Mouse (Mus musculus): ENCODE measurements around the gene Pitpnc1. TPM values are rescaled to one million over a fixed set of nuclear protein-coding genes. Genes with fewer than 3 reads are reported as not detected.

Pitpnc1 gene
- total RNA-seq, 2 experiments from 2014 or later, result 89.2 TPM

DNA sequence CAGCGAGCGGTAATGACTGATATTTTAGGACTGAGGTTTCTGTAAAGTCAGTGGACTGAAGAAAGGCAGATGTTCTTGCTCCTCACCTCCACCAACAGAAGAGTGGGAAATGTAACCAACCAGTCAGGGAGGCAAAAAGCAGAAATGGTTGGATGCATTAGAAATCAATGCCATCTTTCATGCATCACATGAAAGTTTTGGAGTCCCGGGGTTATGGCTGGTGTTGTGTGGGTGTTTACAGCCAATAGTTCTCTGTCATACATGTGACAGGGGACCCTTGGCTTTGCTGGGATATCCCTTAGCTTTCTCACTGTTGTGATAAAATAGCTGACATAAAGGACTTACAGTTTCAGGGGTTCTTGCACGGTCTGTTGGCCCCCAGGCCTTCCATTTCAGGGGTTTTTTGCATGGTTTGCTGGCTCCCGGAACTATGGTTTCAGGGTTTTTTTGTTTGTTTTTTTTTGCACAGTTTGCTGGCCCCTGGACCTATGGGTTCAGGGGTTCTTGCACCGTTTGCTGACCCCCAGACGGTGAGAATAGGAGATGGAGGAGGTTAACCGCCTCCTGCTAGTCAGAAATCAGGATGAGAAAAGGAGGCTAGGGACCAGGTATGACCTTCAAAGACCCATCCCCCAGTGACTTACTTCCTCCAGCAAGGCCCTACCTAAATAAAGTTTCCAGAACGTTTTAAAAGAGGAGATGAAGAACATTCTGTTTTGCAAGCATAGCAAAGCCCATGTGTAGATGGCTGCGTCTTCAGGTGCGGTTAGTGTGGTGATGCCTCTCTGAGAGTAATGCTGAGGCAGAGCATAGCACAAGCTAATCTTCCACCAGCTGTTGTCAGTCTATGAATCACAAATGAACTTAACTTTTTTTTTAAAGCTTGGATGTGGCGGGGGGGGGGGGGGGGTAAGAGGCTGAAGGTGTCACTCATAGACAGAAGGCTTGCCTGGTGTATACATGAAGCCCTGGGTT lies 27.1 kb downstream of the Pitpnc1 start:
- DNase-seq, result no peak

DNA sequence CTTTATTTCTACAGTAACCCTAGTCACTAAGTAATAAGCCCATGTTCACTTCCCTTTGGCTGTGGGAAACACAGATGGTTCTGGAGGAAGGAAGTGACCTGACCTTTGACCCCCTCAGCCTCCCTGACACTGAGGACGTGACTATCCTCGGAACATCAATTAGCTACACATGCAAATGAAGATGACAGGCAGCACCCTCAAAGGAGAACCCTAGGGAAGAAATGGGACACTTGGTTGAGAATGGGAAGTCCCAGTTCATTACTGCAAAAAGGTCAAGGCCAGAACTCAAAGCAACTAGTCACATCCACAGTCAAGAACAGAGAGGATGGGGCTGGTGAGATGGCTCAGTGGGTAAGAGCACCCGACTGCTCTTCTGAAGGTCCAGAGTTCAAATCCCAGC lies 29.4 kb downstream of the Pitpnc1 start:
- DNase-seq, result no peak

DNA sequence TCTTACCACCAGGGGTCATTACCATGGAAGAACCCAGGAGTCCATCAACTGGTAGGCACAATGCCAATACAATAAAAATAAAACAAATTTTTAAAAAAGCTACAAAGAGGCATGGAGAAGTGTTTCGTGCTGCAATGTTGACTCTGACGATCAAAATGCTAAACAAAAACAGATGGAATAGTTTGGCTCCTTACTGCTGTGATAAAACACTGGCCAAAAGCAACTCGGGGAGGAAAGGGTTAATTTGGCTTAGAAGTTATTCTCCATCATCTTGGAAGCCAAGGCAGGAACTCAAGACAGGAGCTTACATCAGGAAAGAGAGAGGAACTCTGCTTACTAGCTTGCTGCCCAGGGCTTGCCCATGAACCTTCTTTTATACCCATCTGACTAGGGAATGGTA lies 32.4 kb downstream of the Pitpnc1 start:
- no peak for DNase-seq

DNA sequence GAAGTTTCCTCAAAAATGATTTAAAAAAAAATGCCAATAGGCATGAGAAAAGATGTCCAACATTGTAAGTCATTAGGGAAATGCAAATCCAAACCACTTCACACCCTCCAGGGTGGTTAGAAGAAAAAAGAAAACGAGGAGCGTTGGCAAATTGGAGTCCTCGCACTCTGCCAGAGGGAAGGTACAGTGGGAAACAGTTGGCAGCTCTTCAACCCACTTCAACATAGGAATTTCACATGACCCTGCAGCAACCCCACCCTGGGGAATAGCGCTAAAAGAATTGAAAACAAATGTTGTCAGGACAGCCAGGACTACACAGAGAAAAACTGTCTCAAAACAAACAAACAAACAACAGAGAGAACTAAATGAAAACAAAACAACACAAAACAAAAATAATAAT lies 32.8 kb downstream of the Pitpnc1 start:
- no peak for DNase-seq

DNA sequence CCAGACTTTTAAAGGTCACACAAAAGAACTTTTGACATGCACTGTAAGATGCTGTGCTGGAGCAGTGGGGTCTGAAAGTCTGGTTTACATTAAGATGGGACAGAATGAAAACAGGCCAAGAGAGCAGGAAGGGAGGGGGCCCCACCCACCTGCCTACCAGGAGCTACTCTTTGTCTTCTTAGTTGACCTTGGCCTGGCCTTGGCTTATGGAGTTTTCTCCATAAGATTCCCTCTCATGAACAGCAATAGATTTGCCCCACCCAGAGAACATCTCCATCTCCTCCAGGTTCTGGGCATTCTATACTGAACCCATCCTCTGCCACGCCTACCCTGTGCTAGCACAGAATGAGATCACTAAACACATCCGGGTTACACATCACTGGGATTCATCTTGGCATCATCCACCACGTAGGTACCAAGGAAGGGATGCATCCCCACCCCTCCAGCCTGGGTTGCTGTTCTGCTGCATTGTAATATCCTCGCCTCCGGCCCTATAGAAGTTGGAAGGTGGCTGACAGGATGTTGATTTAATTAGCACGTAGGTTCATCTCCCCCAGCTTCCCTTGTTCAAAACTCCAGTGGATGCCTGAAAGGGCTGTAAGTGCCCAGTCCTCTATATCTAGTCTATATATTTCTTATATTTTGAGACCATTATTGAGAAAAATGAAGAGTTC lies 34.6 kb downstream of the Pitpnc1 start:
- no peak for DNase-seq

DNA sequence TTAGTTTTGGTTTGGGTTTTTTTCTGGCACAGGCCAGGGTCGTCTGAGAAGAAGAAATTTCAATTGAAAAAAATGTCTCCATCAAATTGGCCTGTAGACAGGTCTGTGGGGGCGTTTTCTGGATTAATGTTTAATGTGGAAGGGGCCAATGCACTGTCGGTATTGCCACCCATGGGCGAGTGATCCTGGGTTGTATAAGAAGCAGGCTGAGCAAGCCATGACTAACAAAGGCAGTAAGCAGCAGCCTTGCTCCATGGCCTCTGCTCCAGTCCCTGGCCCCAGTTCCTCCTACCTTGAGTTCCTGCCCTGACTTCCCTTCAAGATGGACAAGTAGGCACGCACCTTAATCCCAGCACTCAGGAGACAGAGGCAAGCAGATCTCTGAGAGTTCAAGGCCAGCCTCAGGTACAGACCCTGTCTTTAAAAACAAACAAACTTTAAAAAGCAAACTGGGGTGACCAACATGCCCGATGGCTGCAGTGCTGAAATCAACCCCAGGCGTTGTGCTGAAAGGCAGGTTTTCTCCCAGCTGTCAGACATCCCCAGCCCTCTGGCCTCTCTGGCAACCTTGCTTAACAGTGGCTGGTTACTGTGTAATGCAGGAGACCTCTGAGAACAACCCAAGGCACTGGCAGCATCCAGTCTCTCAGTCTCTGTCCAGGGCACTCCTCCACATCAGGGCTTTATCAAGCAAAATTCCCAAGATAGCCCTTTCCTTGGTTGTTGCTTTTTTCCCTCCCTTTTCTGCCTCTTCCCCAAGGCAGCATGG lies 39.1 kb downstream of the Pitpnc1 start:
- no peak for DNase-seq

DNA sequence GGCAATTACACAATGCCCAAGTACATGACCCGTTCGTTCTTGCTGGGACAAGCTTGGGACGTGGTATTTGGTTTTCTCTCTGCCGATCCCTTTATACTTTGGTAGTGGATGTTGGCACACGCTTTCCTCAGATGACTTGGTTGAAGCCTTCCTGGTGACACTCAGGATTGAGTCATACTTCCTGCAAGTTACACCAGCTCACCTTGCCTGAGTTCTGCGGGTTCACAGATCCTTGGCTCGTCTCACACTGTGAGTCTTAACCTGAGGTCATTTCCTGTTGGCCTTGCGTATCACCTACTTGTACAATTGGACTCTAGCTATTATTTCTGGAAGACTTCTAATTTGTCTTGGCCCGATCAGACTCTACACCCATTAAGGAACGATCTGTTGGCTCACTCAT lies 42.5 kb downstream of the Pitpnc1 start:
- DNase-seq, result no peak

DNA sequence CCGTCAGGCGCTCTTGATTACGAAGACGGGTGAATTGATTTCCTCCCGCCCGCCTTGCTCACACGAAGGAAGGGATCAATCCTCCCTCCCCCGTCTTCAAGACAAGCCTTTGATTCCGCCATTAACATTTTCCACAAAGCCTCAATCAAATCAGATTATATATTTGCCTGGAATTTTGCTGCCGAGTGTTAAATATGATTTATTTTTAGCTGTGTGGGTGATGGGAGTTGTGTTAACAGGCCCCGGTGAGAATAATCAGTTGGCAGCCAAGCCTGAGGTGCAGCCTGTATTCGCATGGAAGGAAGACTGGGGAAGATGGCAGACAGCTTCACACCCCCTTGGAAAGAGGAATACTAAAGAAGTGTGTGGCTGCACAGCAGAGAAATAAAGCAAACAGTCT lies 46.3 kb downstream of the Pitpnc1 start:
- DNase-seq, result no peak

DNA sequence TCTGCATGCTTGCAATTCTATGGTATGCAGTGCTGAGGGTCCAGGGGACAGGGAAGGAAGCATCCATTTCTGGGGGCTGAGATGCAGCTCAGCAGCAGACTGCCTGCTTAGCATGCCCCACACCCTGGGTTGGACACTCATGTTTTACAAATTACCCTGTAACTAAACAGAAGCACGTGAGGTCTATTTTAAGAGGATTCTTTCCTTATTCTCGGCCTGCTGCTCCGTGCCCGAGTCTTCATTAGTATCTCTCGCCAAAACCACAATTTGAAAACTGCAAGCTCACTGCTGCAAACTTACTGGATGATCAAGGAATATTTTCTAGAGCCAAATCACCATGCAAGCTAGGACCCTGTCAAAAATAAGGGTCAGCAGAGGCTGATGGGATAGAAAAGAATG lies 48.1 kb downstream of the Pitpnc1 start:
- no peak for DNase-seq

DNA sequence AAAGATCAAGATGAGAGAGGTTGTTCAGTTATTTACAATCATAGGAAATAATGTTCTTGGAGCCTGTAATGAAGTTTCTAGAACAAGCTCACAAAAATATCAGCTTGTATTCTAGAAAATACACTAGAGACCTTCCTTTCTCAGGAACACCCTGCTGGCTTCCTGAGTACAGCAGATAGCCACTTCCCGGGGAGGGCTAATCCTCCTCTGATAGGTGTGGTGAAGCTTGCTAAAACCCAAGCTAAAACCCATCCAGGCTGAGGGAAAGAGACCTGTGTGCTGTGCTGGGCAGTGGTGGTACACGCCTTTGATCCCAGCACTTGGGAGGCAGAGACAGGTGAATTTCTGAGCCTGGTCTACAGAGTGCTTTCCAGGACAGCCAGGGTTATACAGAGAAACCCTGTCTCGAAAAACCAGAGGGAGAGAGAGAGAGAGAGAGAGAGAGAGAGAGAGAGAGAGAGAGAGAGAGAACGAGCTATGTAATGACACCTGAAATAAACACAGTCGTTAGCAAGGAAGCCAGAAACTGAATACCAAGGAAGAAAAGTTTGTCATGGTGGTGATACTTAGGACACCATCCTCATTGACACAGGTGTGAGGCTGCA lies 48.6 kb downstream of the Pitpnc1 start:
- DNase-seq, result no peak

DNA sequence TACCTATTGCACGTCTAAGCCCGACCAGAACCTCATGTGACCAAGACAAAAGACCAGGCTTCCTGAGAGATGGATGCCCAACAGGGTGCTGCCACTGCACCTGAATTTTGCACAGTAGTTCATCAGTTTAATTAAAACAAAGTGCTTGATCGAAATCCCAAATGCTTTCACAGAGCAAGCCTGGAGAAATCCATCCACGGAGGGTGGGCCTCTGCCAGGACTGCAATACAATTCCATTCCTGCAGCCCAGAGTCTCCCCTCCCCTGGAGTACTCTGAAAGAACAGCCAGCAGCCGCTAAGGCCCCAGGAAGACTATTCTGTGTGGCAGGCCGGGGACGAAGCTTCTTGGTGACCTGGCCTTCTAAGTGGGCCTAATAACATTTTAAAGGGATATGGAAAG lies 50.6 kb downstream of the Pitpnc1 start:
- no peak for DNase-seq

DNA sequence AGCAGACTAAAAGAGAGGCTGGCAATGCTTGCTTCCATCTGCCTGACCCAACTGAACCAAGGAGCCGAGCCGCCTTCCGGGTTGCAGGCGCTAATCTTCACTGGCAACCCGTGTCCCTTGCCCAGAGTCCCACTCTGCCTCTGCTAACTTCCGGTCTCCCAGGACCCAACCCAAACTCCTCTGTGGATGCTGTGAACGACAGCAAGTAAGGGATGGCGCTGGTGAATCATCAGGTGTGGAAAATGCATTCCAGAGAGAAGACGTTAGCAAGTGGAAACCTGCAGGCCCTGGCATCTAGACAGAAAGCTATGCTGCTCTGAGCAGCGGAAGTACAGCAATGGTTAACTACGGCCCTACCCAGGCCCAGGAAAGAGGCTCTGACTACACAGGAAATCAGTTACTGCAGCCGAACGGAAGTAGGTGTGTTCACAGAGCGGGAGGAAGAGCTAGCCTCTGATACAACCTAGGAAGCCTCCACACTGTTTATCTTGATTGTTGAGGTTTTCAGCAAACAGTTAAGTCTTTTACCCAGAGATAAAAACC lies 53.4 kb downstream of the Pitpnc1 start:
- peak; percentile 42 for DNase-seq

DNA sequence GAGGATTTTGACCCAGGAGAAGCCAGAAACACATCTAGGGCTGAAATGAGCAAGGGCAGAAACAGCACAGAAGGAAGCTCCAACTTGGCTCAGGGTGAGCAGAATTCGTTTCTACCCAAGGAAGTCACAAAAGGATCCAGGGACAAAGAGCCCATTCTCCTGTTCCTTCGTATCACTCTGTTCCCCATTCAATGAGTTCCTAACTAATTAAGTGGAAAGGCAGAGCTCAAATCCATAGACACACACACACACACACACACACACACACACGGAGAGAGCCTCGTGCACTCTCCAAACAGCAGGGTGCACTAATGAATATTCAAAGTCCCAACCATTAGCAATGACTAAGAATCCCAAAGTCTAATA lies 54.0 kb downstream of the Pitpnc1 start:
- DNase-seq, result no peak

DNA sequence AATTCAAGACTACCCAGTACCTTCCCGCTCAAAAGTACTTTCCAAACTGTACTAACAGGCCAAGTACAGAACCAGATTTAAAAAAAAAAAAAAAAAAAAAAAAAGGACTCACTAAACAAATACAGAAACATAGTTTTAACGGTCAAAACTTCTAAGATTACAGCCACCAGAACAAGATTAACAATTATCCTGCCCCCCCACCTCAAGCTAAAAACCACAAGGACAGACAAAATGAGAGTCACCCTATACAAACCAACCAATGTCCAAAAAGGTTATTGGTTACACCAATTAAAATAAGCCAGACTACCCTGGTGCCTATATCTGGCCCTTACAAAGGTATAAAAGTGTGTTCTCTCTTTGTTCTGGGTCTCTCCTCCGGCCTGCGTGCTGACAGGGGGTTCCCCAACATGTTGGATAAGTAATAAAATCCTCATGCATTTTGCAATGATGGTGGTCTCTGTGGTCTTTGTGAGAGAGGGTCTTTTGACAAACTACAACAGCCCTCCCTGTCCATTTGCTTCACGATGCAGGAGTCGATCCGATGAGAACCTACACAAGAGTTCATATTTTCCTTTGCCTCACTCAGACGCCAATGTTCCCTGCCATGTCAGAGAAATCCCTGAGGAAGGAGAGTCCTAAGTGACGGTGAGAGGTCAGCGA lies 54.5 kb downstream of the Pitpnc1 start:
- no peak for DNase-seq

DNA sequence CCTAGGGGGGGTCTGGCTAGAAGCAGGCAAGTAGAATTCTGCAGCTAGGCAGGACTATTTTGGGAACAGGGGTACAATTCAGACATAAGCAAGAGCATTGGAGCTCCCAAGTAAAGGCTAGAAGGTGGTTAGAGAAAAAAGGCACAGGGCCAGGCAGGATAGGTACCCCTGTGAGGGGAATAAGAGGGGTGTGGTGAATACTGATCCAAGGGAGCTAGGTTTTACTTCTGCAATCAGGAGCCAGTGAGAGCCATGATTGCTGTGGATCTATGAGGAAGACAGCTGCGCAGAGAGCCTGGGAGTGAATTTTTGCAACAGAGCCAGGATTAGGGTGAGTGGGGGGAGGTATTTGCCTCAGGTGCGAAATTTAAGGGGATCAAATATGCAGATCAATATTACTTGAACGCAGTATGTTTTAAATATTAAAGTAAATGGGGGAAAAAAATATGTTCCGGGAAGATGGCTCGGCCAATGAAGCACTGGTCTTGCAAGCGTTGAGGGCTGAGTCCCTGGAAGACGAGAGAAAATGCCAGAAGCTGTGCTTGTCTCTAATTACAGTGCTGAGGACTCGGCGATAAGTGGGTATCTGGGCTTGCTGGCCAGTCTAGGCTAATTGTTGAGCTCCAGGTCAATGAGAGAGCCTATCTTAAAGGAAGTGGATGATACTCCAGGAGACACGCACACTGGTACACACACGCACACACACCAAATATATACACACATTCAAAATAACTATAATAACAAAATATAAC lies 55.3 kb downstream of the Pitpnc1 start:
- DNase-seq, result no peak

DNA sequence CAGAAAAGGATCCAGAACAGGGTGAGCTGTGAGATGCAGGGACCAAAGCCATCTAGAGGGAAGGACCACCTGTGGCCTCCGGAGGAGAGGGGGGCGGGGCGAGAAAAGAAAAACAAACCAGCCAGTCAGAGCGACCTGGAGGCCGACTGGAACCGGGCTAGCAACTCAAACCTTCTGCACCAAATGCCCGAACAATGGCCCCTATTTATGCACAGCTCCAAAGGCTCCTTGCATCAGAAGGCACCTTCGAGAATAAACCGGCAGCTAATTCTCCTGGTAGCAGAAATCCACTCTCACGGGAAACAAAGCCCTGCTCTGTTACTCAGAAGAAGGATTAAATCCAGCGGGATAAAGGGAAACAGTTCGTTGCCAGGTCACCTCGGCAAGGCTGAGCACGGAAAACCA lies 57.2 kb downstream of the Pitpnc1 start:
- no peak for DNase-seq

DNA sequence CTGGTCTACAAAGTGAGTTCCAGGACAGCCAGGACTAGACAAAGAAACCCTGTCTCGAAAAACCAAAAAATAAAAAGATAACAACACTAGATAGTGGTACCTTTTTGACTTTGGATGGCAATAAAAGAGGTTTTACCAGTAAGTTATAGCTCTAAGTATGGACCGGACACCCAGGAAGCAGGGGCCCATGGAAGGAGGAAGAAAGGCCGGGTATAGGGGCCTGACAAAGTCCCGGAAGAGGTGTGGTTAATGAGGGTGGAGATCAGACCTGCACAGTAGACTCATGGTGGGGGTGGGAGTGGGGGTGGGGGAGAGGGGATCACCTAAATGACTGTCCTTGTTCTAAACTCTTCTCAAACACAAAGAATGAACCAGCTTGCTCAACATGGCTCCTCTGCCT lies 58.4 kb downstream of the Pitpnc1 start:
- DNase-seq, result no peak

DNA sequence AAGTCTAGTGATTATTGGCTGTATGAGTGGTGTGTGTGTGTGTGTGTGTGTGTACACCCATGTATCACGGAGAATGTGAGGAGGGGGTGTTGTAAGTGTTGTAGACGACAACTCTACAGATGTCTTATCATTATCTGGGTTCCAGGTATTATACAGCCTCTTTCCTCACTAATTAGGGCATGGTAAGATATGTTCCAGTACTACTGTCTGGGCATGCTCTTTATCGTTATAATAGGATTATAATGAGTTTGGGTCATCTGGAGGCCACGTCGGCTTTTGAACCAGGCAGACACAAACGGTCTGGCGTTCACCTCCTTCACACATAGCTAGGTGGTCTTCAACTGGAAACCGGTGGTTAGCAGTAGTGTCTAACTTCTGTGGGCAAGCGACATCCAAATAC lies 58.9 kb downstream of the Pitpnc1 start:
- no peak for DNase-seq

DNA sequence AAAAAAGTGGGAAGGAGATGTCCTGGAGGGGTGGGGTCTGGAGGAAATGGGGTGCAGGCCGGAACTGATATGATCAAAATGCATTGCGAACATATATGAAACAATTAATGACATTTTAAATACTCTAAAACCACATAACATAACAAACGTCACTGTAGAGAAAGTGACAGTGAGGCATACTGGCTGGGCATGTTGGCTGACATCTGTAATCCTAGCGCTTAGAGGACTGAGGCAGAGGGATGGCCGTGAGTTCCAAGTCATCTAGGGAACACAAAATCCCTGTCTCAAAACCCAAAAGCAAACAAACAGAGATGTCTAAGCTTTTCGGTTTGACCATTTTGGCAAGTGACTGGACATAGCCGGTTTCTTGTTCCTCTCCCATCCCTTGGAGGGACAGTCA lies 59.7 kb downstream of the Pitpnc1 start:
- DNase-seq, result no peak

DNA sequence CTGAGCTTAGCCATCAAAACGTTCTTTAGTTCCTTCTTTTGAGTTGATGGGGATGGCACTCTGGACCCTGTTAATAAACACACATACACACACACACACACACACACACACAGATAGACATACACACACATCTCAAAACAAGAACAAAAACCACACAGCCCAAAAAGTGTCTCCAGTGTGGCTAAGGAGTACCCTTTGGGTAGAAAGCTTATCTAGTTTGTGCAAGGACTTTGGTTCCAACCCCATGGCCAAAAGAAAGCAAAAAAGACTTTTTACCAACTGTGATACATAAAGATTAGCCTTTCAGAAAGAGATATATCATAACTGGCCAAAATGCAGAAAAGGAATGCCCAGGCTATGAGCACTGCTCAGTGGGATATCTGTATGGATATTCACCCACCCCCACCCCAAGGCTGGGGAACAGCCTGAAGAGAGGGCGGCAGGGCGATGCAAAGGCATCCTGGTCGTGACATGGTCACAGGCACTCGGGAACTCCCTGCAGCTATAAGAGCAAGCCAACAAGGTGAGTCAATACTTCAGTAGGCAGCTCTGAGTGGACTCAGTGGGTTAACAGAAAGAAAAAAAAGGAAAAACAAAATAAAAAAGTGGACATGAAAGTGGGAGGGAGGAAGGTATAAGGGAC lies 60.3 kb downstream of the Pitpnc1 start:
- DNase-seq, result no peak

Measured in gastrocnemius, postnatal 25 days (tissue).